Mouse (Mus musculus) liver, postnatal 0 days (tissue): ENCODE measurements at regions not wholly inside any gene's neighbourhood (a gene's known extent, or its start where the extent isn't known, plus 50 kb on each side); places are given as distances from the start of the nearest gene placed in this dataset.

ENCODE experiments used
- CTCF ChIP-seq: sonication (generic); IDR thresholded peaks from 2 replicates; pipeline ENCODE4 v1.5.1; 2016; ENCODE audit warnings: antibody characterized with exemption, low read depth
- EP300 ChIP-seq: IDR thresholded peaks from 2 replicates; pipeline ENCODE4 v1.6.1; 2016; ENCODE audit warnings: antibody characterized with exemption, low read depth, mild to moderate bottlenecking

- TF ChIP-seq CTCF (no peak), EP300 (no peak)
Measured at GRCm38 (mm10) chr4:10697225-10697836, 177.0 kb upstream of the 2610301B20Rik start.
